Mouse (Mus musculus) cortical plate, adult 2 months (tissue): ENCODE measurements around the gene Vrk3.

Experiments
- CTCF ChIP-seq: fragments of 200-500 bp; IDR thresholded peaks from 2 replicates; pipeline ENCODE4 v1.5.1; 2011; ENCODE audit warnings: mild to moderate bottlenecking, control low read depth, low read length; ENCODE audit not compliant: insufficient read depth; ENCODE audit errors: extremely low read depth
- POLR2A ChIP-seq: fragments of 200-500 bp; IDR thresholded peaks from 2 replicates; pipeline ENCODE4 v1.6.1; 2011; ENCODE audit warnings: mild to moderate bottlenecking, low read length, control low read depth; ENCODE audit not compliant: insufficient read depth; ENCODE audit errors: extremely low read depth

- TF ChIP-seq CTCF (no peak), POLR2A (no peak)
Observed at GRCm38 (mm10) chr7:44702985-44703384, 45.2 kb upstream of the Vrk3 start.
